Mouse (Mus musculus): ENCODE results near the gene Sp6. TPM values are rescaled to one million over a fixed set of nuclear protein-coding genes. Genes with fewer than 3 reads are reported as not detected.
A peak's percentile ranks its signal among the peaks of the same experiment; 100 is the strongest.

Sp6 gene
- polyA plus RNA-seq, 1 experiment from 2014 or later = 4.4 TPM

- H3K27me3 ChIP-seq (replicated peaks; ENCODE audit: low read depth, poor library complexity, severe bottlenecking) = no peaks in the 10 kb centered on the region
- no peak overlapping the region for H3K4me3 ChIP-seq
- H3K9me3 ChIP-seq = no peaks in the 10 kb centered on the region
- H3K4me1 ChIP-seq = peaks cover 21% of the 10 kb centered on the region
- peaks cover 31% of the 10 kb centered on the region for H3K36me3 ChIP-seq (replicated peaks)
- WGBS = 92% methylated on average over 4 of the region's 4 CpGs
- H3K27ac ChIP-seq (replicated peaks) = no peak overlapping the region
- no peak for DNase-seq (ENCODE audit: low spot score)
Observed at GRCm38 (mm10) chr11:97033781-97034180, 20.6 kb downstream of the Sp6 start.

DNA sequence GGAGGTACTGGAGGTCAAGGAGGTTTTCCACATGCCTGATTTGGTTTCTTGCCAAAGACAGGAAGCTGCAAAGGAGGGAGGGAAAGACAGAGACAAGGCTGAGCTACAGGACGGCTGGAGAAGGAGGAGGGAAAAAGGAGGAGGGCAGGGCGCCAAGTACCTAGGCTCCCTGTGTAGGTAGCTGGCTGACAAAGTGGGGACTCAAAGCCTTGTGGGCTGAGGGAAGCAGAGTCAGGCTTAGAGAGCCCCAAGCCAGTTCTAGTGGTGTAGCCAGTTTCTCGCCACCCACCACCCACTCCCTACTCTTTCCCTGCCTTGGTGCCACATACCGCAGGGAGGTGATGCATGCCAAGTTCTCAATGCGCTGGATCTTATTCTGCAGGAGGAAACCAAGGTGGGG, 22.9 kb downstream of the Sp6 start:
- 84% methylated on average over 5 of the region's 5 CpGs for WGBS
- H3K27ac ChIP-seq (replicated peaks) = no peak overlapping the region
- H3K36me3 ChIP-seq (replicated peaks) = peaks cover 31% of the 10 kb centered on the region
- no peaks in the 10 kb centered on the region for H3K27me3 ChIP-seq (replicated peaks; ENCODE audit: low read depth, poor library complexity, severe bottlenecking)
- DNase-seq (ENCODE audit: low spot score) = no peak
- H3K4me3 ChIP-seq = no peak overlapping the region
- H3K4me1 ChIP-seq = peaks cover 7% of the 10 kb centered on the region
- H3K9me3 ChIP-seq = no peaks in the 10 kb centered on the region

- Histone ChIP-seq H3K27me3 (replicated peaks; ENCODE audit: low read depth, poor library complexity, severe bottlenecking) (no peaks in the 10 kb centered on the region), H3K4me1 (peaks cover 16% of the 10 kb centered on the region), H3K4me3 (no peak overlapping the region), H3K36me3 (replicated peaks) (peaks cover 19% of the 10 kb centered on the region), H3K27ac (replicated peaks) (no peak overlapping the region), H3K9me3 (no peaks in the 10 kb centered on the region)
- 71% methylated on average over 7 of the region's 7 CpGs for WGBS
- no peak for DNase-seq (ENCODE audit: low spot score)
Observed at GRCm38 (mm10) chr11:97038881-97039280, 25.7 kb downstream of the Sp6 start.

DNA sequence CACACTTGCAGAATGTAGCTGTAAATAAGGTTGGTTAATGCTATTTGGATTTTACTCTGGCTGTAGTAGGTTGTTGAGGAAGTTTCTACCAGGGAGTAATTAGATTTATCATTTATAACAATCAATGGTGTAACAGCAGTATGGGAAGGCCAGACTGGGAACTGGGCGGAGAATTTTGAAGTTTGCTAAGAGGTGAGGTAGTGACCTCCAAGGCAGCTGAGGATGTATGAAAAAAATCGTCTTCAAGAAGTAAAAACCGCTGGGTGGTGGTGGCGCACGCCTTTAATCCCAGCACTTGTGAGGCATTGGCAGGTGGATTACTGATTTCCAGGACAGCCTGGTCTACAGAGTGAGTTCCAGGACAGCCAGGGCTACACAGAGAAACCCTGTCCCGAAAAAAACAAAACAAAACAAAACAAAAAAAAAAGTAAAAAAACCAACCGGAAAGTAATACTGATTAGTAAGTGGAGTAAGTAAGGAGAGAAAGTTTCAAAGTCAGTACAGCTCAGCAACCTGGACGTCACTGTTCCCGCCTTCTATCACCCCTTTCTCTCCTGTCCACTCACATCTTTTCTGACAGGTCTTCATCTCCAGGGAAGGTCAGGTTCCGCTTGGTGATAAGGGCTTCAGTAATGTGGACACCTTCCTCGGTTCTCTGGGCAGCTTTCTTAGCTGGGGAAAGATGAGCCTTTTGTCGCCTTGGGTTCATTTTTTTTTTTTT, 27.3 kb downstream of the Sp6 start:
- H3K27ac ChIP-seq (replicated peaks) = no peak overlapping the region
- H3K4me3 ChIP-seq = peak overlapping the region; percentile 85
- H3K27me3 ChIP-seq (replicated peaks; ENCODE audit: low read depth, poor library complexity, severe bottlenecking) = no peaks in the 10 kb centered on the region
- WGBS = 54% methylated on average over 12 of the region's 12 CpGs
- DNase-seq (ENCODE audit: low spot score) = no peak
- no peaks in the 10 kb centered on the region for H3K9me3 ChIP-seq
- H3K36me3 ChIP-seq (replicated peaks) = peaks cover 24% of the 10 kb centered on the region
- H3K4me1 ChIP-seq = peaks cover 16% of the 10 kb centered on the region

- H3K27ac ChIP-seq (replicated peaks) = peak within 1 kb of the TSS; percentile 90
- peaks cover 16% of the 10 kb centered on the region for H3K4me1 ChIP-seq
- no peaks in the 10 kb centered on the region for H3K9me3 ChIP-seq
- 1% methylated on average over 41 of the region's 48 CpGs for WGBS
- peaks cover 32% of the 10 kb centered on the region for H3K36me3 ChIP-seq (replicated peaks)
- peak; percentile 95 for DNase-seq (ENCODE audit: low spot score)
- no peaks in the 10 kb centered on the region for H3K27me3 ChIP-seq (replicated peaks; ENCODE audit: low read depth, poor library complexity, severe bottlenecking)
- peak within 1 kb of the TSS; percentile 85 for H3K4me3 ChIP-seq
Observed at GRCm38 (mm10) chr11:97041022-97041899, 28.1 kb downstream of the Sp6 start, which contains the start of the genes Lrrc46 and Mrpl10. TSS of gene Lrrc46 (minus strand) at chr11:97041407. TSS of gene Mrpl10 (plus strand) at chr11:97041560.

- Histone ChIP-seq H3K4me3 (no peak overlapping the region), H3K36me3 (replicated peaks) (peaks cover 59% of the 10 kb centered on the region), H3K4me1 (peaks cover 16% of the 10 kb centered on the region), H3K9me3 (no peaks in the 10 kb centered on the region), H3K27ac (replicated peaks) (no peak overlapping the region), H3K27me3 (replicated peaks; ENCODE audit: low read depth, poor library complexity, severe bottlenecking) (no peaks in the 10 kb centered on the region)
- 93% methylated on average over 8 of the region's 8 CpGs for WGBS
- no peak for DNase-seq (ENCODE audit: low spot score)
Observed at GRCm38 (mm10) chr11:97044902-97045301, 31.7 kb downstream of the Sp6 start.

DNA sequence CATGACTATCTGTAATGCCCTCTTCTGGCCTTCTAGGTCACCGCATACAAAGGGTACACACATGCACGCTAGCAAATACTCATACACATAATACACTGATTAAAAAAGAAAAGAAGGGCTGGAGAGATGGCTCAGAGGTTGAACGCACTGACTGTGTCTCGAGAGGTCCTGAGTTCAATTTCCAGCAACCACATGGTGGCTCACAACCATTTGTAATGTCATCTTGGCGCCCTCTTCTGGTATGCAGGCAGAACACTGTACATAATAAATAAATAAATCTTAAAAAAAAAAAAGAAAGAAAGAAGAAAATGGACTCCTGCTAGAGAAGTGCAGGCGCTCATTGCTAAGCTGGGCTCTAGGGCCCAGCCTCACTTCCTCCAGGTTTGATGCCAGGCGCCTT, 32.7 kb downstream of the Sp6 start:
- H3K36me3 ChIP-seq (replicated peaks) = peaks cover 59% of the 10 kb centered on the region
- no peaks in the 10 kb centered on the region for H3K27me3 ChIP-seq (replicated peaks; ENCODE audit: low read depth, poor library complexity, severe bottlenecking)
- no peak overlapping the region for H3K4me3 ChIP-seq
- 80% methylated on average over 7 of the region's 7 CpGs for WGBS
- peaks cover 22% of the 10 kb centered on the region for H3K4me1 ChIP-seq
- H3K9me3 ChIP-seq = no peaks in the 10 kb centered on the region
- no peak for DNase-seq (ENCODE audit: low spot score)
- H3K27ac ChIP-seq (replicated peaks) = no peak overlapping the region

- Histone ChIP-seq H3K36me3 (replicated peaks) (peaks cover 65% of the 10 kb centered on the region), H3K27me3 (replicated peaks; ENCODE audit: low read depth, poor library complexity, severe bottlenecking) (no peaks in the 10 kb centered on the region), H3K27ac (replicated peaks) (no peak overlapping the region), H3K9me3 (no peaks in the 10 kb centered on the region), H3K4me3 (no peak overlapping the region), H3K4me1 (peaks cover 26% of the 10 kb centered on the region)
- DNase-seq (ENCODE audit: low spot score) = no peak
- WGBS = 85% methylated on average over 8 of the region's 8 CpGs
Observed at GRCm38 (mm10) chr11:97048090-97048650, 35.0 kb downstream of the Sp6 start.

- no peak overlapping the region for H3K4me3 ChIP-seq
- no peak overlapping the region for H3K27ac ChIP-seq (replicated peaks)
- no peaks in the 10 kb centered on the region for H3K9me3 ChIP-seq
- no peaks in the 10 kb centered on the region for H3K27me3 ChIP-seq (replicated peaks; ENCODE audit: low read depth, poor library complexity, severe bottlenecking)
- peaks cover 26% of the 10 kb centered on the region for H3K4me1 ChIP-seq
- WGBS = 77% methylated on average over 6 of the region's 6 CpGs
- H3K36me3 ChIP-seq (replicated peaks) = peaks cover 63% of the 10 kb centered on the region
- no peak for DNase-seq (ENCODE audit: low spot score)
Observed at GRCm38 (mm10) chr11:97049492-97050085, 36.4 kb downstream of the Sp6 start.

DNA sequence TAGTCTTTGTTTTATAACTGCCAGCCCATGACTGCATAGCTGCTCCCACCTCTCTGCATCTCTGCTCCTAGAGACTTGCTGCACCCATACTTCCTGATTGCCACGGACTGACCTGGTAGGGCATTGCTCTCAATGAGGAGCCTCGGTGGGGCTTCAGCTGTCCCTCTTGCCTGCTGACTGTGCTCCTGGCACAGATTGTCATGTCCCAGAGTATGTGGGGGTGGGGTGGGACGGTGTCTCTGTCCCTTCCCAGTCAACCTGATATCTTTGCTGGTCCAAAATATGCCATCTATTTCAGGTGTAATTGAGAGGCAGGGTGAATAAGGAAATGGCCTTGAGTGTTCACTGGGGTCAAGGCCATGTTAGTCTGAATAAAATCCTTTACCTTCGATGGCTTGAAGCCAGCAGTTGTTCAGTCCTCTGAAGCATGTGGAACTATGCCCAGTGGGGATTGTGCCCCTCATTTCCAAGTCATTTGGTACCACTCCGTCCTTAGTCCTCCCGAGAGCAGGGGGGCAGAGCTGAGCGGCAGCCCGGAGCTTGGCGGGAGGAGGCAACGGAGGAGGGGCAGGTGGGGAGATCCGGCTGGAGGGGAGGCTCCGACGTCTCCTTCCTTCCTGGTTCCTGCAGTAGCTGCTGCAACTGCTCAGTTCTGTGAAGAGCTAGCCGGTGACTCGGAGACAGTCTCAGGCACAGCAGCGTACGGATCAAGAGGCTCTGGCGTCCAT, 37.2 kb downstream of the Sp6 start, which contains the start of gene Osbpl7:
Osbpl7 (plus strand) TSS at position 413 of the 728 bp plus-strand sequence.
- WGBS = 7% methylated on average over 18 of the region's 18 CpGs
- peak within 1 kb of the TSS; percentile 80 for H3K4me3 ChIP-seq
- no peaks in the 10 kb centered on the region for H3K27me3 ChIP-seq (replicated peaks; ENCODE audit: low read depth, poor library complexity, severe bottlenecking)
- no peaks in the 10 kb centered on the region for H3K9me3 ChIP-seq
- H3K27ac ChIP-seq (replicated peaks) = peak within 1 kb of the TSS; percentile 71
- peaks cover 26% of the 10 kb centered on the region for H3K4me1 ChIP-seq
- H3K36me3 ChIP-seq (replicated peaks) = peaks cover 63% of the 10 kb centered on the region
- DNase-seq (ENCODE audit: low spot score) = peak; percentile 80

- H3K36me3 ChIP-seq (replicated peaks) = peaks cover 63% of the 10 kb centered on the region
- H3K4me1 ChIP-seq = peaks cover 26% of the 10 kb centered on the region
- H3K27ac ChIP-seq (replicated peaks) = peak overlapping the region; percentile 71
- H3K4me3 ChIP-seq = peak overlapping the region; percentile 80
- H3K9me3 ChIP-seq = no peaks in the 10 kb centered on the region
- WGBS = 31% methylated on average over 13 of the region's 13 CpGs
- no peak for DNase-seq (ENCODE audit: low spot score)
- H3K27me3 ChIP-seq (replicated peaks; ENCODE audit: low read depth, poor library complexity, severe bottlenecking) = no peaks in the 10 kb centered on the region
Observed at GRCm38 (mm10) chr11:97050944-97051586, 37.9 kb downstream of the Sp6 start.
